Mouse (Mus musculus) limb, embryonic 10.5 days (tissue): ENCODE results near the gene Dip2a. TPM values are rescaled to one million over a fixed set of nuclear protein-coding genes. Genes with fewer than 3 reads are reported as not detected.

ENCODE experiments used
- DNase-seq: peaks from one replicate; pipeline ENCODE4 v3.0.0-alpha.2; 2017; ENCODE audit warnings: low spot score
- H3K27ac ChIP-seq: fragments of 300-500 bp; sonication (generic); 2 replicates; pipeline ENCODE4 v1.5.1; 2016; ENCODE audit warnings: mild to moderate bottlenecking
- H3K27me3 ChIP-seq: fragments of 300-500 bp; sonication (generic); 2 replicates; pipeline ENCODE4 v1.6.1; 2016; ENCODE audit warnings: low read depth, mild to moderate bottlenecking; ENCODE audit not compliant: poor library complexity, severe bottlenecking
- H3K36me3 ChIP-seq: fragments of 300-500 bp; sonication (generic); 2 replicates; pipeline ENCODE4 v1.6.1; 2016; ENCODE audit warnings: mild to moderate bottlenecking, moderate library complexity
- H3K4me1 ChIP-seq: fragments of 300-500 bp; sonication (generic); 2 replicates; pipeline ENCODE4 v1.6.1; 2016
- H3K4me3 ChIP-seq: fragments of 300-500 bp; sonication (generic); 2 replicates; pipeline ENCODE4 v1.5.1; 2016; ENCODE audit warnings: mild to moderate bottlenecking, moderate library complexity
- H3K9me3 ChIP-seq: fragments of 300-500 bp; sonication (generic); replicated peaks from 2 replicates; pipeline ENCODE4 v1.6.1; 2016; ENCODE audit warnings: mild to moderate bottlenecking
- WGBS: fragments of 180-500 bp; shearing (Covaris S2); methylation state at CpG from one replicate; pipeline ENCODE4 v1.1.7; 2016; 5-methylcytosine and 5-hydroxymethylcytosine counted together
- polyA plus RNA-seq: library from polyadenylated mRNA; unstranded; fragments of >200 nt; fragmentation: Nextera tagmentation; extraction: Ambion mirVana; gene quantifications from 2 replicates; pipeline ENCODE4 v1.2.1, GENCODE M21; 2016

The Dip2a gene
- polyA plus RNA-seq, 1 experiment from 2014 or later = 7.6 TPM

DNA sequence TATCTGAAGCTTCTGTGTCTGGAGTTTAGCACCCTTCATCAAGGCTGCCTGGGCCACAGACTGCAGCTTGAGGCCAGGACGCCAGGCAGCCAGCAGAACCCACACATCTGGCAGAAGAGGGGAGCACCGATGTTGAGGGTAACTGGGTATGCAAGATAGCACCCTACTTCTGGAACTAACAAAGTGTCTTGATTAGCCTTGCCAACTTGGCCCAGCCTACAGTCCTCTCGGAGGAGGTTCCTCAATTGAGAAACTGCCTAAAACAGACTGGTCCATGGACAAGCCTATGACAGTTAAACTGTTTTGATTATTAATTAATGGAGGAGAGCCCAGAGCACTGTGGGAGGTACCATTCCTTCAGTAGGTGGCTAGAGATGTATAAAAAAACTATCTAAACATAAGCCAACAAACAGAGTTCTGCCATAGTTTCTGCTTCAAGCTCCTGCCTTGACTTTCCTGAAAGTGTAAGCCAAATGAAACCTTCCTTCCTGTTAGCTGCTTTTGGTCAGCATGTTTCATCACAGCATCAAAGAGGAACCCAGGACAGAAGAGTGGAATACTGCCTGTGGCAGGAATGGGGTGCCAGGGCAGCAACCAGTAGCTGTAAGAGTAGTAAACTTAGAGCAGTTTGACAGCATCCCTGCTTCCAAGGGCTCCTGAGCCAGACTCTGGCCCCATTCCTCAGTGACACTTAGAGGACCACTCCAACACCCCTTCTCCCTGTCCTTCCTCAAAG lies 55.0 kb downstream of the Dip2a start:
- no peak for DNase-seq
- Histone ChIP-seq H3K4me3 (no peak overlapping the region), H3K27ac (no peak overlapping the region), H3K9me3 (no peaks in the 10 kb centered on the region), H3K36me3 (peaks cover 76% of the 10 kb centered on the region), H3K27me3 (no peaks in the 10 kb centered on the region), H3K4me1 (0 out of 2 replicates have a peak, but pooled peaks cover 3% of the 10 kb centered on the region)
- WGBS = 81% methylated on average over 3 of the region's 3 CpGs

DNA sequence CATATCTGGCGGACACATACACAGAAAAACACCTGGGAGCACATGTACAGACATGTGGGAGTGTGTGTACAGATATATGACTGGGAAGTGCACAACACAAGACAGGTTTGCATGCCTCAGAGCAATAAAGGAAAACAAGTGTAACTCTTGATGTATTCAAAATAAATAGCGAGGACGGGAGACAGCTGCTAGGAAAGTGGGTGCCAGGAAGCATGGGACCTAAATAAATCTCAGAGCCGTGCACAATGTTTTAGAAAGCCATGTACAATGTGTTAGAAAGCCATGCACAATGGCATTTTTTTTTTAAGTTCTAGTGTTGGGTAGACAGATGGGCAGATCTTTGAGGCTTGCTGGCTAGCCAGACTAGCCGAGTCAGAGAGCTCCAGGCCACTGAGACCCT lies 56.0 kb downstream of the Dip2a start:
- Histone ChIP-seq H3K36me3 (peaks cover 76% of the 10 kb centered on the region), H3K4me3 (no peak overlapping the region), H3K9me3 (no peaks in the 10 kb centered on the region), H3K4me1 (0 out of 2 replicates have a peak, but pooled peaks cover 3% of the 10 kb centered on the region), H3K27ac (no peak overlapping the region), H3K27me3 (no peaks in the 10 kb centered on the region)
- DNase-seq = no peak
- 92% methylated on average over 5 of the region's 5 CpGs for WGBS

DNA sequence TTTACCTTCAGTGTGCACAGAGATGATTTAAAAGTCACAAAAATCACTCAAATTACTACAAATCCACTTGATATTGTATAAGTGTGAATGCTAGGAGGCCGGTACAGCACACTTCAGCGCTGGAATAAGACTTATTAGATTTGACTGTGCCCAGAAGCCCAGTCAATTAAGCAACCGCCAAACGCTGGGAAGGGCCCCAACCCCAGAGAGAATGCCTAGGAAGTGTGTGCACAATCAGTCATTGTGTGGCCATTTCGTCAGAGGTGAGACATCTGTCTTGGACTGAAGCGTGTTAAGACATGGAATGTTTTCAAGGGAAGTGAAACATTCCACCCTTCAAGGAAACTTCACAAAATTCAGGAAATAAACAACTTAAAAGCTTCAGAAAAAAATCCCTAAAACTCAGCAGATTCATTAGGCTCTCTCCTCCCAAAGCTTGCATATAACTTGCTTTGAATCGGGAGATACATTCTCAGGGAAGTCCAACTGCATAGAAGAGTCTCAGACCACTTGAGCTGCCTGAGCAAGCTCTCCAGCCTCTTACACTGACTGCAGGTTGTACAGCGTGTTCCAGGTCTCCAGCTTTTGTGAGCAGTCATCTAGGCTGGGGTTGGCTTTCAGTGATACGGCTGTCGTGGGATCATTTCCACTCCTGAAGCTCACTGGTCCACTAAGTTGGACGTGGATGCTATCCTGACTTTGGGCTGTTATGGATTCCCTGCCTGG lies 56.7 kb downstream of the Dip2a start:
- H3K4me3 ChIP-seq = no peak overlapping the region
- DNase-seq = no peak
- H3K27me3 ChIP-seq = no peaks in the 10 kb centered on the region
- 82% methylated on average over 11 of the region's 11 CpGs for WGBS
- H3K4me1 ChIP-seq = 0 out of 2 replicates have a peak, but pooled peaks cover 3% of the 10 kb centered on the region
- H3K9me3 ChIP-seq = no peaks in the 10 kb centered on the region
- peaks cover 76% of the 10 kb centered on the region for H3K36me3 ChIP-seq
- no peak overlapping the region for H3K27ac ChIP-seq

GRCm38 (mm10) chr10:76278541-76279097 lies 66.5 kb downstream of the Dip2a start:
- 80% methylated on average over 5 of the region's 5 CpGs for WGBS
- Histone ChIP-seq H3K4me3 (no peak overlapping the region), H3K4me1 (no peaks in the 10 kb centered on the region), H3K36me3 (peaks cover 69% of the 10 kb centered on the region), H3K27ac (no peak overlapping the region), H3K9me3 (no peaks in the 10 kb centered on the region), H3K27me3 (no peaks in the 10 kb centered on the region)
- DNase-seq = no peak

DNA sequence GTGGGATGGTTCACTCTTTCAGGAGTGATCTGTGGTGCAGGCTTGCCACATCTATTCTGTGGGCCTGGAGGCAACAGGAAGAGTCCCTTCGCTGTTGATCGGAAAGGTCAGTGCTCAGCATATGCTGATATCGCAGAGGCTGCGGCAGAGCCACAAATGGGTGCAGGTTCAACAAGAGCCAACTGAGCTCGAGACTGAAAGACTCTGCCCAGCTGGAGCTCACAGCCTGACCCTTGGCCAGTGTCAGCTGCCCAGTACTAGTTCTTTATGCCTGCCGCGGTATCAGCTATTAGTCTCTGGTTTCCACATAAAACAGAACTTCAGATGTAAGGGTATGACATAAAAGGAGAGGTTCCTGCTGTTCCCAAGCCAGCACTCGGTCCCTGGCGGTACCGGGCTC lies 69.8 kb downstream of the Dip2a start:
- Histone ChIP-seq H3K4me3 (no peak overlapping the region), H3K9me3 (no peaks in the 10 kb centered on the region), H3K27ac (no peak overlapping the region), H3K4me1 (no peaks in the 10 kb centered on the region), H3K27me3 (no peaks in the 10 kb centered on the region), H3K36me3 (peaks cover 81% of the 10 kb centered on the region)
- 86% methylated on average over 10 of the region's 10 CpGs for WGBS
- no peak for DNase-seq

DNA sequence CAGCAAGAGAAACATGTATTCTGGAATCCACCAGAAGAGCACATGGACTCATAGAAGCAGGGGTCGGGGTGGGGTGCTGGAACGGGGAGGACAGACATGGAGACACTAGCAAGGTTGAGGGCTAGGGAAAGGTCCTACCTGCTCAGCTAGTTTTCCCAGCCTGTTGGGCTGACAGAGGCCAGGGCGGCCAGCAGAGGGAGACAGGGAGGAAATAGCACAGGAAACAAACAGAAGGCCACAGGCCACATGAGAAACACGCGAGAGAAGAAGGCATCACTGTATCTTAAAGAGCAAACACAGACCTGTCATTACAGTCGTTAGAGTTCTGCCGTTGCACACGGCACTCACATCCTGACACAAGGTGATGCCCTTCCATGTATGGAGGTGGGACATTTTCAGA lies 73.9 kb downstream of the Dip2a start:
- Histone ChIP-seq H3K27me3 (no peaks in the 10 kb centered on the region), H3K4me1 (no peaks in the 10 kb centered on the region), H3K36me3 (peaks cover 86% of the 10 kb centered on the region), H3K4me3 (no peak overlapping the region), H3K9me3 (no peaks in the 10 kb centered on the region), H3K27ac (no peak overlapping the region)
- peak; percentile 46 for DNase-seq
- WGBS = 58% methylated on average over 8 of the region's 8 CpGs

GRCm38 (mm10) chr10:76262431-76262830 lies 82.7 kb downstream of the Dip2a start:
- Histone ChIP-seq H3K27me3 (no peaks in the 10 kb centered on the region), H3K36me3 (peaks cover 35% of the 10 kb centered on the region), H3K9me3 (no peaks in the 10 kb centered on the region), H3K4me1 (peaks cover 21% of the 10 kb centered on the region), H3K4me3 (no peak overlapping the region), H3K27ac (no peak overlapping the region)
- WGBS = 84% methylated on average over 4 of the region's 4 CpGs
- no peak for DNase-seq

DNA sequence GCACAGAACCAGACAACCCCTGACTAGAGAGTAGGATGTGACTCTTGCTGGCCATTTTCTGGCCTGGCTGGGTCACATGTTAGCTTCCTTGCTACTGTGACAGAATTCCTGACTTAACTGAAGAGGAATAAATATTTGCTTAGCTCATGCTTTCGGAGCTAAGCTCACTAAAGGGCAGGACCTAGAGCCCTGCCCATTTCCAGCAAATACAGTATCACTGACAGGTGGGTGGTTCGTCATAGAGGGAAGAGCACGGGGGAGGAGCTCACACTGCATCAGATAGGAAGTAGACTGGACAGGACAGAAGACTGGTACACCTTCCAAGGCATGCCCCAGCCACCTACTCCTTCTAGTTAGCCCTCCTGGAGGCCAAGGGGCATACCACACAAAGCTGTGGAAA lies 83.6 kb downstream of the Dip2a start:
- no peak overlapping the region for H3K27ac ChIP-seq
- no peaks in the 10 kb centered on the region for H3K9me3 ChIP-seq
- WGBS = 82% methylated on average over 3 of the region's 3 CpGs
- DNase-seq = no peak
- H3K27me3 ChIP-seq = no peaks in the 10 kb centered on the region
- peaks cover 28% of the 10 kb centered on the region for H3K36me3 ChIP-seq
- no peak overlapping the region for H3K4me3 ChIP-seq
- peaks cover 21% of the 10 kb centered on the region for H3K4me1 ChIP-seq

DNA sequence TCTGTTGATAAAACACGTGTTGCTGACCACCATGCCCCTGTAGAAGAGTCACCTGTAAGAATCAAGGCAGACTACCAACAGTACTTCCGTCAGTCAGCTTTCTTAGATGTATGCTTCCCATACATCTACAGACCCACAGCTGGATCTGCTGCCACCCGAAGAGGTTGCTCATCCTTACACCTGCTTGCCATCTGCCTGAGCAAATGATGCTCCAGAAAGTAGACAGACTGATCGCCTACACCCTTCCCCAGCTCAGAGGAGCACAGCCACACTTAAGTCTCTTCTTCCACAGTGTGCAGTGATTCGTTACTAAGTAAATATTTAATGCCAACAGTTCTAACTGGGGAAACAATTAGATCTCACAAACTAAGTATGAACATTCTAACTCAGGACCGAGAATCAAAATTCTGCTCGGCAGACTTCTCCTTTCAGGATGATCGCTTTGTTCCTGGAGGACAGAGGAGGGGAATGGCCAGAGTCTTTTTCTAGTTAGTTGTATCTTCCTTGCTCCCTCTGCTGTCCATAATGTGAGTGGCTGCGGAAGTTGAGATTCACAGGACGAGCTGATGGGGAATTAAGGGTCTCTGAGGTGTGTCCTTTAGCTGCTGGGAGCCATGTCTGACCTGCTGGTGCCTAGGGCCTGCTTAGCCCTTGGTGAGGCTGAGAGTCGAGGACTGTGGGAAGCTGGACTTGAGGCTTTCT lies 84.6 kb downstream of the Dip2a start:
- Histone ChIP-seq H3K4me3 (no peak overlapping the region), H3K36me3 (peaks cover 20% of the 10 kb centered on the region), H3K4me1 (peaks cover 21% of the 10 kb centered on the region), H3K27me3 (no peaks in the 10 kb centered on the region), H3K9me3 (no peaks in the 10 kb centered on the region), H3K27ac (0 out of 2 replicates have a peak overlapping the region, but pooled peaks have one; percentile 30)
- no peak for DNase-seq
- 70% methylated on average over 11 of the region's 11 CpGs for WGBS

DNA sequence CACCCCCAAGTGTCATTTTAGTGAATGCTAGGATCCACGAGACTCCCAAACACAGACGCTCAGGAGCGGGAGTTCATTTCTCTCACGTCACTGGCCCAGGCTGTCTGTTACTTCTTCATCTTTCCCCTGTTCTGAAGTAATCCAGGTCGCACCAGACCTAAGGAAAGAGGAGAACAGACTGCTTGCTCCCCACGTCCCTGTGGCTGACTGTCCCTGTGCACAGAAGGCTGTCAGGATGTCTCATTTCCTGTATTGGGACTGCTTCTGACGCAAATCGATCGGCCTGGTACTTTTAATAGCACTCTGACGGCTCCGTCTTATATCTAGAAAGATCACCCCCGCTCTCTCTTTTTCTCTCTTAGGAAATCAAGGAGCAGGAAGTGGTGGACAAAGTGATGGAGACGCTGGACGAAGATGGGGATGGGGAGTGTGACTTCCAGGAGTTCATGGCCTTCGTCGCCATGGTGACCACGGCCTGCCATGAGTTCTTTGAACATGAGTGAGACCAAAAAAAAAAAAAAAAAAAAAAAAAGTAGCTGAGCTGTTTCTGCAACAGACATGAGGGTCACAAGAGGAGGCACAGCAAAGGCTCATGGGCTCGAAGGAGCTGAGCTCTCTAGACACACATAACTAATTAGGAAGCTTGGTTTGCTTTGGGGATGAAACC lies 85.4 kb downstream of the Dip2a start:
- DNase-seq = peak; percentile 60
- peaks cover 13% of the 10 kb centered on the region for H3K36me3 ChIP-seq
- no peak overlapping the region for H3K4me3 ChIP-seq
- H3K27me3 ChIP-seq = no peaks in the 10 kb centered on the region
- H3K9me3 ChIP-seq = no peaks in the 10 kb centered on the region
- whole genome bisulfite sequencing = 67% methylated on average over 18 of the region's 18 CpGs
- H3K4me1 ChIP-seq = peaks cover 21% of the 10 kb centered on the region
- H3K27ac ChIP-seq = peak overlapping the region; percentile 30; the same call in 1 of the 2 replicates

- H3K27ac ChIP-seq = no peak overlapping the region
- H3K9me3 ChIP-seq = no peaks in the 10 kb centered on the region
- no peak for DNase-seq
- peaks cover 6% of the 10 kb centered on the region; the same call in 1 of the 2 replicates for H3K36me3 ChIP-seq
- no peak overlapping the region for H3K4me3 ChIP-seq
- H3K27me3 ChIP-seq = no peaks in the 10 kb centered on the region
- peaks cover 21% of the 10 kb centered on the region for H3K4me1 ChIP-seq
- 86% methylated on average over 12 of the region's 12 CpGs for WGBS
Observed at GRCm38 (mm10) chr10:76257719-76258390, 87.2 kb downstream of the Dip2a start.

GRCm38 (mm10) chr10:76257231-76257630 lies 87.9 kb downstream of the Dip2a start:
- DNase-seq = no peak
- peaks cover 20% of the 10 kb centered on the region for H3K4me1 ChIP-seq
- no peaks in the 10 kb centered on the region for H3K9me3 ChIP-seq
- H3K27me3 ChIP-seq = no peaks in the 10 kb centered on the region
- no peak overlapping the region for H3K4me3 ChIP-seq
- peaks cover 4% of the 10 kb centered on the region; the same call in 1 of the 2 replicates for H3K36me3 ChIP-seq
- WGBS = 88% methylated on average over 7 of the region's 7 CpGs
- no peak overlapping the region for H3K27ac ChIP-seq
